Mouse (Mus musculus) adrenal gland, postnatal 10 days (tissue): ENCODE data around the gene Gtsf1. TPM values are rescaled to one million over a fixed set of nuclear protein-coding genes. Genes with fewer than 3 reads are reported as not detected.
A peak's percentile ranks its signal among the peaks of the same experiment; 100 is the strongest.
"Not testable (repeated sequence)": the region's sequence is repeated elsewhere in the genome, so short reads cannot be mapped to it uniquely, and the experiment has no call there.

Experiments
- DNase-seq: peaks from one replicate; pipeline ENCODE4 v3.0.0; 2021; ENCODE audit warnings: mixed read lengths
- long read RNA-seq, 2 experiments: library from polyadenylated mRNA; stranded (forward); transcript quantifications; one replicate each; pipeline ENCODE4 v2.0.0; 2021
- total RNA-seq, 2 experiments: library from RNA; stranded (reverse); gene quantifications; 2 replicates each; pipeline ENCODE4 v1.2.3; 2021

The Gtsf1 gene
- not detected for total RNA-seq
- long read RNA-seq, experiment 1, partial matches to known transcripts = 0 of 2 reads
- long read RNA-seq, experiment 1, other reads (novel, unspliced or antisense) = 2 of 2 reads
- long read RNA-seq, experiment 2, partial matches to known transcripts = 0 of 1 reads
- long read RNA-seq, experiment 2, other reads (novel, unspliced or antisense) = 1 of 1 reads

- no peak for DNase-seq
These were observed at the start of gene Gtsf1 for GRCm38 (mm10) chr15:103430241-103430640. Gene Gtsf1, minus strand, starts transcription at chr15:103430470.

- no peak for DNase-seq
These were observed 48.9 kb upstream of the Gtsf1 start for GRCm38 (mm10) chr15:103479080-103479606.

DNA sequence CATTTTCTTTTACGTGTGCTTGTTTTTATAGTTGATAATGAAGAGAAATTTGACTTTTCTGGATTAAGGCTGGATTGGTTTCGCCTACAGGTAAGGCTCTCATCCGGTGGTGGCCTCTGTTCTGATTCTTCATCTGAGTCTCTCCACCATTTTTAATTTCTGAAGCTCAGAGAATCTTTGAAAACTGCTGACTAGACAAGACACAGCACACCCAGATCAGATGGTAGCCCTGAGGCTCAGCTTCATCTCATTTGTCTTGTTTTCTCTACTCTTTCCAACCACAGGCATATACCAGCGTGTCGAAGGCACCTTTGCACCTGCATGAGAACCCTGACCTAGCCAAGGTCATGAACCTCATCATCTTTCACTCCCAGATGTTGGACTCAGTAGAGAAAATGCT, 43.5 kb upstream of the Gtsf1 start:
- DNase-seq = no peak

GRCm38 (mm10) chr15:103473182-103473581, 42.9 kb upstream of the Gtsf1 start:
- DNase-seq = no peak

- no peak for DNase-seq
These were observed 42.0 kb upstream of the Gtsf1 start for GRCm38 (mm10) chr15:103472265-103472664.

DNA sequence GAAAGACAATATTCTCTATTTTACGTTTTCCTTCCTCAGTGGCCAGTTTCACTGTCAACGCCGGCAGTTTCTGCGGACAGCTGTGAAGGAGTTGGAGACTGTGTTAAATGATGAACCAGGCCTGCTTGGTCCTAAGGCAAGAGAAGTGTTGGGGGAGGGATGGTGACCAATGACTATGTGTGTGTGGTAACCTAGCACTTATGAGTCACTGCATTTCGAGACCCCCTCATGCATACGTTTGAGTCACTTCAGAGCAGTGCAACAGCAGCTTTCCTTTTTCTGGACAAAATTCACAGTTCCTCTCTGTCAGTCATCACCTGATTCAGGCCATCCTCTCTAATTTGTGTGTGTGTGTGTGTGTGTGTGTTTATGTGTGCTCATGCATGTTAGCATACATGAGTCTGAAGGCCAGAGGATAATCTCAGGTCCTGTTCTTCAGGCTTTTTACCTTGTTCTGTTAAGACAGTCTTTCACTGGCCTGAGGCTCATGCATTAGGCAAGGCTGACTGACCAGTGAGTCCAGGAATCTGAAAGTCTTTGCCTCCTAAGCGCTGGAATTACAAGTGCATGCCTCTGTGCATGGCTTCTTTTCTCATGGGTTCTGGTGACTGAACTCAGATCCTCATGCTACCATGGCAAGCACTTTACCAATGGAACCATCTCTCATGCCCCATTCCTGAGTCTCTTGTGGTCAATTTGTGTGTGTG, 41.4 kb upstream of the Gtsf1 start:
- DNase-seq = no peak

DNA sequence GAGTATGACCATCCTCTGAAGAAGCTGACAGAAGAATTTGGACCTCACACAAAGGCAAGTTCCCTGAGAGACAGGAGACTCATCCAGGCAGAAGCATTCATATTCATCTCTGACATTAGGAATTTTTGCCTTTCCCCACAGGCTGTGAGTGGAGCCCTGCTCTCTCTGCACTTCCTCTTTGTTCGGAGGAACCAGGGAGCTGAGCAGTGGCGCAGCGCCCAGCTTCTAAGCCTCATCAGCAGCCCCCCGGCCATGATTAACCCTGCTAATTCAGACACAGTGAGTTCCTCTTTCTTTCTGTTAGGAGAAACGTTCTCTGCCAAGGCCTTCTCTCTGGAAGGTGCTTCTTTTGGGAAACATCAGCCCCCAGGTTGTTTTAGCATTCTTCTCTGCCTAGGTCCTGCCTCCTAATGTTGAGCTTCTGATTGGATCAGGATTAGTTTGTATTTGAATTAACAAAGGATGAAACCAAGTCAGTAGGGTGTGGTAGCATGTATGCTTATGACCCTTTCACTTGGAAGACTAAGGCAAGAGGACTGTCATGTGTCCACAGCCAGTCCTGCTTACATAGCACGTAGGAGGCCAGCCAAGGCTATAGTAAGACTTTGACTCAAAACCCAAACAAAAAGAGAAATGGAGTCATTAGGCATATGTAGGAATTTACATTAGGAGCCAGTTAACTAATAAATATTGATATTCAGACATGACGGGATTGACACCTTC, 32.4 kb upstream of the Gtsf1 start:
- DNase-seq = no peak

GRCm38 (mm10) chr15:103454449-103454848, 24.2 kb upstream of the Gtsf1 start:
- DNase-seq = no peak

GRCm38 (mm10) chr15:103453551-103454218, 23.4 kb upstream of the Gtsf1 start, which contains the start of gene Nckap1l:
Gene Nckap1l, plus strand, starts transcription at chr15:103453794.
- DNase-seq = peak; percentile 3

DNA sequence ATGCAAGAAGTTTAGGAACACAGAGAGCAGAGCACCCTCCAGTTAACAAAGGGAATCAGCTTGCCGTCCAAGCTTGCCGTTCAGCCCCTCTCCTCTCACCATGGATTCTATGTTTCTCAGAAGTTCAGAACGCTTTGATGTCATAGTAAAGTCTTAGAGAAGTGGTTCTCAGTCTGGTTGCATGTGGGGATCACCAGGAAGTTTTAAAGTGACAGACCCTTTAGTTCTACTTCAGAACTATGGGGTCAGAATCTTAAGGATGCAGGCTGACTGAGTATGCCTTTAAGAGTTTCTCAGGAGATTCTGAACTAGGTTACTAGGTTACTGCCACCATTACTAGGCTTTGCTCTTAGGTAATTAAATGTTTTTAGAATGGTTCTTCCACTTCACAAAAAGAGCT, 18.1 kb upstream of the Gtsf1 start, which contains the start of gene Gtsf2:
Gene Gtsf2 (minus strand): TSS at position 101 of the 400 bp plus-strand sequence.
- DNase-seq = no peak

DNA sequence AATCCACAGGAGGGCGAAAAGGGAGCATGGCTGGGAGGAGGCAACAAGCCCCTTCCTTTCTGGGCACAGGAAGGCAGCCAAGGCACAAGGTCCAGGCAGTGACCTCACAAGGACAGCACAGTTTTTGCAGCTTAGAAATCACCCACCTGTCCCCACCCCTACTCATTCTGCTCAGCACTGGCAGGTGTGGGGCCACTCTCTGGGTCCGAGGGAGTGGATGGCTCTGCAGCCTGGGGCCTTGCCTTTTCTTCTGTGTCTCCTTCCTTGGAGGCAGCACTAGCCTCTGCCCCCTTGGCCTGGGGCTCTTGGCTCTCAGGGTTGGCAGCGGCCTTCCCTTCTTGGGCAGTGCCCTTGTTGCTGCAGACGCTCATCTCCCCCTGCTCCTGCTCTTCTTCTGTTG, 15.7 kb upstream of the Gtsf1 start:
- DNase-seq = not testable (repeated sequence)

GRCm38 (mm10) chr15:103427017-103427416, 3.3 kb downstream of the Gtsf1 start:
- no peak for DNase-seq

DNA sequence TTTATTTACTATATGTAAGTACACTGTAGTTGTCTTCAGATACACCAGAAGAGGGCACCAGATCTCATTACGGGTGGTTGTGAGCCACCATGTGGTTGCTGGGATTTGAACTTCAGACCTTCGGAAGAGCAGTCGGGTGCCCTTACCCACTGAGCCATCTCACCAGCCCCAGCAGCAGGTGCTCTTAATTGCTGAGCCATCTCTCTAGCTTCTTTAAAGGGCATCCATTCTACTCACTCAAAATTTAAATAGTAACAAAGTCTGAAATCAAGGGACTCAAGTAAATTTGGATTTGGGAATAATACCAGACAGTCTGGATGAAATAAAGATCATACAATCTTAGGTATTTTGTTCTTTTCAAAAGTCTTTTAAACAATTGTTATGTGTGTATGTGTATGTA, 24.7 kb downstream of the Gtsf1 start:
- not testable (repeated sequence) for DNase-seq

DNA sequence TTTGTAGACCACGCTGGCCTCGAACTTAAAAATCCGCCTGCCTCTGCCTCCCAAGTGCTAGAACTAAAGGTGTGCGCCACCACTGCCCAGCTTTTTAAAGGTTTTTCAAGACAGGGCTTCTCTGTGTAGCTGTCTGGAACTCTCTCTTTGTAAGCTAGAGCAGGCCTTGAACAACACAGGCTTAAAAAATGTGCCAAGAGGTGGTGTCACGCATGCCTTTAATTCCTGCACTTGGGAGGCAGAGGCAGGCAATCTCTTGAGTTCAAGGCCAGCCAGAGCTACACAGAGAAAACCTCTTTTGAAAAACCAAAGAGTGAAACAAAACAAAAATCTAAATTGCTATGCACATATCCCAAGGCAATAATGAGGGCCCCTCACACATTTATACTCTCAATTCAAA, 28.9 kb downstream of the Gtsf1 start:
- no peak for DNase-seq

DNA sequence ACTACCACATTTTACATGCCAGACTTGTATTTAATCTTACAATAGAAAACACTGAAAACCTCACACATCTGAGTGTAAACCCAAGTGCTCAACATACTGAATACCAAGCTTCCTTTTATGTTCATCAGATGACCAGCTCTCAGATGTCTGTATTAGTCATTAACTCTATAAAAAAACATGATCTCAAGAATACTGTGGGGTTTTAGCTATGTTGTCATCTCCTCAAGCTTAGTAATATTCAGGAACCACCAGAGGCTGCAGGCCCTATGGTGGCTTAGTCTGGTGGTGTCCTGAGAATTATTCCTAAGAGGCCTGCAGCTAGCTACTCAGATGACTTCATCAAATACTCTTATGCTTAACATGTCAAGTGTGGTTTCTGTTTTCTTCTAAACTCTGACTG, 36.7 kb downstream of the Gtsf1 start:
- DNase-seq = no peak

GRCm38 (mm10) chr15:103388556-103389145, 41.6 kb downstream of the Gtsf1 start:
- DNase-seq = no peak

DNA sequence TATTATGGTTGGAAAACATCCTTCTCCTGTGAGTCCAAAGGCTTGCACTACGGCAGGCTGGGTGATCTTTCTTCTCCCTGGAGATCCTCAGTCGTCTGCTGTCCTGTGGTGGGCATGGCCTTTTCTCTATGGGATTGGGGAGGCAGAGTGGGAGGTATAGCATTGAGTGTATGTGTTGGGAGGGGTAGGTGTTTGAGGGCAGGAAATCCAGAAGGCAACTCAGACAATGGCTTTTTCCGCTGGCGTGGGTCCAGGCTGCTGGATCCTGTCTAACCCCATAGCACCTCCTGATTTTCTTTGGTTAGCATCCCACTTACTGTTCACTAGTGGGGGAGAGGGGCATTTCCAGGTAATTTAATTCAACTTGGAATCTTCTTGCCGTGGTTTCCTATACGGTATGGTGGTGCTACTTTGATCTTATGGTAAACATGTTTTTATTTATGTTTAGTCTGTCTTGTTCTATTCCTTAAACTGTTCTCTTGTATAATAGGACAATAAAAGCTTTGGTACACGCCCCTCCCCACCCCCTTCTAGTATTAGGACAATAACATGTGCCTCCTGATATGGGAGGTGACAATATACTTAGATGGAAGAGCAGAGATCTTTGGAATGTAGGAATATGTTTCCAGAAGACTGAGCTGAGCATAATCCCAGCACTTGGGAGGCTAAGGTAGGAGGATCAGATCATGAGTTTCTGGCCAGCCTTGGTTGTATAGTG, 46.3 kb downstream of the Gtsf1 start:
- peak; percentile 69 for DNase-seq

- peak; percentile 74 for DNase-seq
These were observed 47.4 kb downstream of the Gtsf1 start for GRCm38 (mm10) chr15:103382795-103383406.

DNA sequence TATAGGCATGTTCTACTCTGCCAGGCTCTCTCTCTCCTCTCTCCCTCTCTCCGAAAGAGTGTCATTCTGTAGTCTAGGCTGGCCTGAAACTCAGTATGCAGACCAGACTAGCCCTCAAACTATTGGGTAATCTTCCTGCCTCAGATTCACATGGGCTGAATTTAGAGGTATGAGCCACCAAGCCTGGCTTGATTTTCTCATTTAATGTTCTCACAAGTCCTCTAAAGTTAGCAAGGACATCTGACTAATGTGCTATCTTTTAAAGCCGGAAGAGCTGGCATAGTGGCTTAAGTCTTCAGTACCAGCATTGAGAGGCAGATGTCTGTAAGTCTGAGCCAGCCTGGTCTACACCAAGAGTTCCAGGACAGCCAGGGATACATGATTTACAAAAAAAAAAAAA, 48.2 kb downstream of the Gtsf1 start:
- no peak for DNase-seq

DNA sequence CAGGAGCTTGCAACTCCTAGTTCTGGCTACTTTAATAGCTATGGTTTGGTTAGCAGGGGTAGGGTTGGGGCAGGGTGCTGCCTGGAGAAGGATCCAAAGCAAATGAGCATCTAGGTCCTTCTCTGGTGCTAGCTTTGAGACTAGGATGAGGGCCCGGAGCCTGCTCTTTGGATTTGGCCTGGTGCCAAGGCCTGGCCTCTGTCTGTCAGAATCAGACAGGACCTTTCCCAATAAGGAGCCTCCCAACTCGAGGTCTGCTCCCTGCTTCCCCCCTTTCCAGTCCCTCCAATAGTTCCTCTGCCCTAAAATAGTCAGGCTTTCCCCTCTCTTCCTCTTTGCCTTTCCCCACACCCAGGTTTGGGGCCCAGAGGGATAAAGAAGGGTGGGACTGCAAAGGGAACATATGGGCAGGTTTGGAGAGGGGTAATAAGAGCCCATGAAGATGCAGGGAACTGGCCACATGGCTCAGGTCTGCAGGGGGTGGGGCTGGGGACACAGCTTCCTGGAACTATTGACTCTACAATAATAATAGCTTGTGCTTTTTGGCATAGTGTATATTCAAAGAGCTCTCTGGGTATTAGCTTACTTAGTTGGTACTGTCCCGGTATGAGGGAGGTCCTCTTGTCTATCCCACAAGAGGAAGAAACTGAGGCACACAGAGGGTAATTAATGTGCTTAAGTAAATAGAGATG, 51.5 kb downstream of the Gtsf1 start:
- DNase-seq = peak; percentile 30
